Mouse (Mus musculus): Measurements from ENCODE around the gene Slc25a27.

Gene Slc25a27

GRCm38 (mm10) chr17:43666576-43667289, at the start of gene Slc25a27:
TSS of gene Slc25a27 (minus strand) at chr17:43667214.
- DNase-seq: peak; percentile 93 to 96

GRCm38 (mm10) chr17:43716601-43717000, 49.6 kb upstream of the Slc25a27 start:
- DNase-seq: no peak

GRCm38 (mm10) chr17:43714191-43714590, 47.2 kb upstream of the Slc25a27 start:
- no peak for DNase-seq

- no peak for DNase-seq
Measured at GRCm38 (mm10) chr17:43711557-43712352, 44.7 kb upstream of the Slc25a27 start.

- DNase-seq: peak; percentile 9
Measured at GRCm38 (mm10) chr17:43707254-43707653, 40.2 kb upstream of the Slc25a27 start.

- no peak for DNase-seq
Measured at GRCm38 (mm10) chr17:43706749-43707148, 39.7 kb upstream of the Slc25a27 start.

- no peak for DNase-seq
Measured at GRCm38 (mm10) chr17:43704216-43704930, 37.4 kb upstream of the Slc25a27 start.

- peak; percentile 18 to 72 for DNase-seq
Measured at GRCm38 (mm10) chr17:43701060-43701459, 34.0 kb upstream of the Slc25a27 start.

GRCm38 (mm10) chr17:43698997-43699649, 32.1 kb upstream of the Slc25a27 start:
- DNase-seq: peak; percentile 23 to 69

GRCm38 (mm10) chr17:43689591-43689990, 22.6 kb upstream of the Slc25a27 start:
- no peak for DNase-seq

- no peak for DNase-seq
Measured at GRCm38 (mm10) chr17:43684638-43685037, 17.6 kb upstream of the Slc25a27 start.

- no peak for DNase-seq
Measured at GRCm38 (mm10) chr17:43684086-43684485, 17.1 kb upstream of the Slc25a27 start.

GRCm38 (mm10) chr17:43677317-43677716, 10.3 kb upstream of the Slc25a27 start:
- DNase-seq: no peak

- no peak for DNase-seq
Measured at GRCm38 (mm10) chr17:43676241-43676640, 9.2 kb upstream of the Slc25a27 start.

GRCm38 (mm10) chr17:43675228-43675627, 8.2 kb upstream of the Slc25a27 start:
- peak; percentile 24 for DNase-seq

- no peak for DNase-seq
Measured at GRCm38 (mm10) chr17:43671907-43672306, 4.9 kb upstream of the Slc25a27 start.

GRCm38 (mm10) chr17:43669145-43669695, 2.2 kb upstream of the Slc25a27 start:
- DNase-seq: no peak

- no peak for DNase-seq
Measured at GRCm38 (mm10) chr17:43667290-43667843, 353 bp upstream of the Slc25a27 start, which contains the start of gene Cyp39a1. TSS of gene Cyp39a1 (plus strand) at chr17:43667425.

- no peak for DNase-seq
Measured at GRCm38 (mm10) chr17:43651314-43652046, 15.5 kb downstream of the Slc25a27 start.

GRCm38 (mm10) chr17:43649641-43650436, 17.2 kb downstream of the Slc25a27 start:
- DNase-seq: no peak

GRCm38 (mm10) chr17:43646925-43647324, 20.1 kb downstream of the Slc25a27 start:
- no peak for DNase-seq
